Mouse (Mus musculus): ENCODE measurements around the gene Mical2. TPM values are rescaled to one million over a fixed set of nuclear protein-coding genes. Genes with fewer than 3 reads are reported as not detected.

The Mical2 gene
- total RNA-seq, 4 experiments from 2014 or later: 370 to 442 (median 419) TPM

DNA sequence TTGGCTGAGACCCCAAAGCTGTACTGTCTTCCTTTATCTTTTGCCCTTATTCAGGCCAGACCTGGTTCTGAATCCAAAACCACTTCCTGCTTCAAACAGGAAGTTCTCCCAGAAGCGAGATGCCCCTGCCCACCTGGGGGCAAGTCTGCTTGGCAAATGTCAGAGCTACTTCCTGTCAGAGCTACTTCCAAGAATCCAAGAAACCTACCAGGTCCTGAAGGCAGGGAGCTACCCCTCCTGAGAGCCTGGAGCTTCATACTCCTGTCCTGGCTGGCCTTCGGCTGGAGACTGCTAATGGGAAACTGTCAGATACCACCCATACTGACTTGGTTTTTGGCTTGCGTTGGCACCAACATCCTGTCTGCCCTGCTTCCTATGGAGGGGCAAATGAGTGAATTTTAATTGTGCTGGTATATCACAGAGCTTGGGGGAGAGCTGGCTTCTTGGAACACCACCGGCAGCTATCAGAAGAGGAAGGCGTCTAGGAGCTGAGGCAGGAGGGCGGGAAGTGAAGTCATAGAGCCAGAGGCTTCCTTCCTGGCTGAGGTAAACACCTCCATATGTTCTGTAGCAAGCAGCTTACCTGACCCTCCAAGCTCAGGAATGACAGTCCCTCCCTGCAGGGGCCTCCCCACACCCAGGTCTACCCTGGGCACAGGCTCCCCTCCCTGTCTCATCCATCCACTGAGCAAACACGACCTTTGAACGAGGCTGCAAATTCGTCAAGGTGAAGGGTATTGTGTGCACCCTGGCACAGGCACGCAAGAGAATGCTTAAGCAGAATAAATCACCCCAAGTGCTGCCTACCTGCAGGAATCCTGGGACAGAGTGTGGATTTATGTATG is 17.1 kb upstream of the Mical2 start:
- DNase-seq (ENCODE audit: low spot score in 2 of 2): no peak

DNA sequence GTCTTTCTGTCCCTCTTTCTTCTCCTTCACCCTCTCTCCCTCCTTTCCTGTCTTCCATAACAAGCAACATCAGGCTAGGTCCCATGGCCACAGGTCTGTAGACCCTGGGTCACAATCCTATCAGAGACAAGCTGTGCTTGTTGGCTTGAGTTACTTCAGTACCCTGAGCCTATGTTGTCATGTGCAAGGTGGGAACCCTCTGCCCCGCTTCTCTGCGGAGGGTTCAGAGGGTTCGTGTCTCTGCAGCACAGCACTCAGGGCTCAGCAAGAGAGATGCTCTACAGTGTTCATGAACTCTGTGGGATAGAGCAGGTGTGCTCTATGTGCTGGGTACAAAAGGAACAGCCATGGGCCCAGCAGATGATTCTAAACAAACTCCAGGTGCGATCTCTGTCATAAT is 16.0 kb upstream of the Mical2 start:
- DNase-seq (ENCODE audit: low spot score in 2 of 2): no peak

GRCm38 (mm10) chr7:112212921-112213721 is 12.5 kb upstream of the Mical2 start:
- DNase-seq (ENCODE audit: low spot score in 2 of 2): peak in 1 of 2 experiments; percentile 75

- DNase-seq (ENCODE audit: low spot score in 2 of 2): no peak
These were observed 9.8 kb upstream of the Mical2 start for GRCm38 (mm10) chr7:112215871-112216270.

DNA sequence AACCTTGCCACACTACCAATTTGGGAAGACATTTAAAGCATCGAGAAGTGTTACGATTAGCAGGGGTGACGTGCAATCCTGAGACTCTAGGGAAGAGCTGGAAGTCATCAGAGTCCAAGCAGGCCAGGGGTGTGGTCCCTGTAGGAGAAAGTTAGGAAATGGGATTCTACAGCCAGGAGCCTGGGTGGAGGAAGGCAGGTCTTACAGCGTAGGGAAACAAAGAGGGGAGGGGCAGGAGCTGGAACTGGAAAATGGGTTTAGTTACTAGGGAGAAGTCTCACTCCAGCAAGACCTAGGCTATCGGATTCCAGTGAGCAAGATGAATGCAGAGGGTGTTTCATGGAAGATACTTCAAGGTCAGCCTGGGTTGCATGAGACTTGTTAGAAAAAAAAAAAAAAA is 8.9 kb upstream of the Mical2 start:
- no peak for DNase-seq (ENCODE audit: low spot score in 2 of 2)

GRCm38 (mm10) chr7:112217208-112217607 is 8.4 kb upstream of the Mical2 start:
- DNase-seq (ENCODE audit: low spot score in 2 of 2): no peak

- DNase-seq (ENCODE audit: low spot score in 2 of 2): peak in 1 of 2 experiments; percentile 87
These were observed 2.7 kb upstream of the Mical2 start for GRCm38 (mm10) chr7:112222733-112223524.

GRCm38 (mm10) chr7:112224854-112225253 is 802 bp upstream of the Mical2 start:
- no peak for DNase-seq (ENCODE audit: low spot score in 2 of 2)

DNA sequence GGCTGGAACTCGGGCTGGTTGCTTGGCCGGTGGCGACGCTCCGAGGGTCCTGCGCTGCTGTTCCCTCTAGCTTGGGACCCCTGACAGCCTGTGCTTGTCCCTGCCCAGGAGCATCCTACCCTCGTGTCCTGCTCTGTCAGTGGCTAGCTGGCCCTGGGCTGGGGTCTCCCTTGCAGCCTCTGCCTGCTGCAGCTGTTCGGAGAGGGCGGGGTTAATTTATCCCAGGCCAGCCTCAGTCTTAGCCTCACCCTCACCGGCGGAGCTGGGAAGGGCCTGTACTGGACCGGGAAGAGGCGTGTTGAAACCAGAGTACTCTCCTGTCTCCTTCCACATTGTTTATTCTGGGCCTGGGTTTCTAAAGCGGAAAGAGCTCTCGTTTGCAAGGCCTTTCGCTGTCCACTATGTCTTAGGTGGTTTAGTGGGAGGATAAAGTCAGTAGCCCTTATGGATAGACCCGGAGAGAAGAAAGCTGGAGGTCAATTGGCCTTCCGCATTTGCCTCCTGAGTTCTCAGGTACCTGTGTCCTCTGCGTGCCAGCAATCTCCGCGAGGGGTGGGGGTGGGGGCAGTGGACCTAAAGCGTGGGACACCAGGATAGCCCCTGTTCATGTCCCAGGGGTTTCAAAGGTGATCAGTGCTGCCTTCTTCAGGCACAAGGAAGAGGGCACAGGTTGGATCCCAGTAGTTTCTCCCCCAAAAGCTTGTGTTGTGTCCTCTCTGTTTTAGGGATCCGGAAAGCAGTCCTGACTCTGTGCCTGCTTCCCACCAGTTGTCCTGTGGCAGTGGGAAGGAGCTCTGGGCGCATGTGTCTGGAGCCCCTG is 1.0 kb downstream of the Mical2 start:
- DNase-seq (ENCODE audit: low spot score in 2 of 2): no peak

- DNase-seq (ENCODE audit: low spot score in 2 of 2): no peak
These were observed 1.6 kb downstream of the Mical2 start for GRCm38 (mm10) chr7:112227266-112227562.

GRCm38 (mm10) chr7:112228827-112229498 is 3.3 kb downstream of the Mical2 start:
- DNase-seq (ENCODE audit: low spot score in 2 of 2): no peak

DNA sequence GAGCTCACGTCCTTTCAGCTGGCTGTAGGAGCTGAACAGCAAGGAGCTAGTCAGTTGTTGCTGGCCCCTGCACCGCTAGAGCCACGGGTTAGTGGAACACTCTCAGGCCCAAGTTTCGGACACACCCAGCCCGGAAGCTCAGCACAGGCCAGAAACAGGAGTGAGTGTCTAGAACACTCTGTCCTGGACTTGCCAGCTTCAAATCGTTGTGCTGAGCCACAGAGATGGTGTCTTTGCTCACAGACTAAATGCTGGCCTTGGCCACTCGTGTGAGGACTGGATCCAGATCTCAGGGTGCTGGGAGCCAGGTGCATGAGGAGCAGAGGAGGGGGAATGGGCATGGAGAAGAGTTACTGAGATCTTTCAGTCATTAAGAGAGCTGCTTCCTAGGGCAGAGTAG is 6.1 kb downstream of the Mical2 start:
- no peak for DNase-seq (ENCODE audit: low spot score in 2 of 2)

DNA sequence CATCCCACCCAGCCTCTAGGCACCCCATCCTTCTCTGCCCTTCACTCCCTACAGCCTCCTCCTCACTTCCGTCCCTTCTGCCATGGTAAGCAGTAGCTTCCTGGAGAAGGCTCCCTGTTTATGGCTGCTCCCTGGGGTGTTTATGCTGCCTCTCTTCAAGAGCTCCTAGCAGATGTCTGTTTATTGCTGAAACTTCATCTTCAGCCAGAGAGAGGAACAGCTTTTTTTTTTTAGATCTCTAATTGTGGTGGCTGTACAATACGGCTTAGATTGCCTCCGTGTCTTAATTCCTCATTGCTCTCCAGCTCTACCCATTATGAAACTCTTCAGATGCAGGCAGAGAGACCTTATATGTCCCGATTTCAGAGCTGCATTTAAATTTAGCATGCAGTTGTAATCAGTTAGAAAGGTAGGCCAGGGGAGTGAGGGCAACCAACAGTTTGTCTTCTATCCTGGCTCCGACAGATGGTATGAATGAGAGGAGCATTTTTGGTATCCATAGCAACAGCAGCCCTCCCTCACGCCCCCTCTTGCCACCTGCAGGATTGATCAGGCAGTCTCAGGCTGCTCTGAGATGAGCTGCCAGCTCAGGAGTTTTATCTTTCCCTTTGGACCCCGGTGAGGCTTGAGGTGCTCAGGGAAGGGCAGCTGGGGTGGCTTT is 7.8 kb downstream of the Mical2 start:
- peak; percentile 51 to 89 for DNase-seq (ENCODE audit: low spot score in 2 of 2)

- DNase-seq (ENCODE audit: low spot score in 2 of 2): no peak
These were observed 8.8 kb downstream of the Mical2 start for GRCm38 (mm10) chr7:112234410-112234809.

GRCm38 (mm10) chr7:112235493-112235892 is 9.8 kb downstream of the Mical2 start:
- no peak for DNase-seq (ENCODE audit: low spot score in 2 of 2)

DNA sequence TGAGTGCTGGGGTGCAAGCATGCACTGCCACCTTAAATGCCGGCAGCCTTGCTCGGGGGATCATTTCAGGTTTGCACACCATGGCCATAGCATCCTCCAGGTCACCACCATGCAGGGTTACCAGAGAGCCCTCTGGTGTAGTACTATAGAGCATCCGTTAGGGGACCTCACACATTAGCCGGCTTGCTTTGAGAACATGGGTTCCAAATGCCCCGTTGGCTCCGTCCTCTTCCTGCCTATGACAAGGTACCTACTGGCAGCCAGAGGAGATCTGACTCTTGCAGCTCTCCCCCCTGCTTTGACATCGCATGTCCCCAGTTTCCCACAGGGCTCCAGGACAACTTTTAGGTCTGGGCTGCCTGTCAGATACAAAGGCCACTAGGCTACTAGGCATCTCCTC is 11.6 kb downstream of the Mical2 start:
- no peak for DNase-seq (ENCODE audit: low spot score in 2 of 2)

DNA sequence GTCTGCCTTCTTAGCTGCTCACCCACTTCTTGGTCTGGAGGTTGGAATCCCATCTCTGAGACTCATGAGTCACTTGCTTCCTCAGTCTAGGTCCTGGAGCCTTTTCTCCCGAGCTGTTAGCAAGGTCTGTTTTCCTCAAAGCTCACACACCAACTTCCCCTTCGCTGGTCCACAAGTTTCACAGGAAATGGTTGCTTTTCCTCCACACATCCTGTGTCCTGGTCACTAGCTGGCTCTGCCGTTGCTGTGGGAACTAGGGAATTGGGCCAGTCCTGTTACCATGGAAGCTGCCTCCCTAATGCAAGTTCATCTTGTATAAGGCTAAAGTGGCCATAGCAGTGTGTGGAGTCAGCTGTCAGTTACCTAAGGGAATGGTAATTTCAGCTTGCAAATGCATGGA is 12.2 kb downstream of the Mical2 start:
- DNase-seq (ENCODE audit: low spot score in 2 of 2): no peak

DNA sequence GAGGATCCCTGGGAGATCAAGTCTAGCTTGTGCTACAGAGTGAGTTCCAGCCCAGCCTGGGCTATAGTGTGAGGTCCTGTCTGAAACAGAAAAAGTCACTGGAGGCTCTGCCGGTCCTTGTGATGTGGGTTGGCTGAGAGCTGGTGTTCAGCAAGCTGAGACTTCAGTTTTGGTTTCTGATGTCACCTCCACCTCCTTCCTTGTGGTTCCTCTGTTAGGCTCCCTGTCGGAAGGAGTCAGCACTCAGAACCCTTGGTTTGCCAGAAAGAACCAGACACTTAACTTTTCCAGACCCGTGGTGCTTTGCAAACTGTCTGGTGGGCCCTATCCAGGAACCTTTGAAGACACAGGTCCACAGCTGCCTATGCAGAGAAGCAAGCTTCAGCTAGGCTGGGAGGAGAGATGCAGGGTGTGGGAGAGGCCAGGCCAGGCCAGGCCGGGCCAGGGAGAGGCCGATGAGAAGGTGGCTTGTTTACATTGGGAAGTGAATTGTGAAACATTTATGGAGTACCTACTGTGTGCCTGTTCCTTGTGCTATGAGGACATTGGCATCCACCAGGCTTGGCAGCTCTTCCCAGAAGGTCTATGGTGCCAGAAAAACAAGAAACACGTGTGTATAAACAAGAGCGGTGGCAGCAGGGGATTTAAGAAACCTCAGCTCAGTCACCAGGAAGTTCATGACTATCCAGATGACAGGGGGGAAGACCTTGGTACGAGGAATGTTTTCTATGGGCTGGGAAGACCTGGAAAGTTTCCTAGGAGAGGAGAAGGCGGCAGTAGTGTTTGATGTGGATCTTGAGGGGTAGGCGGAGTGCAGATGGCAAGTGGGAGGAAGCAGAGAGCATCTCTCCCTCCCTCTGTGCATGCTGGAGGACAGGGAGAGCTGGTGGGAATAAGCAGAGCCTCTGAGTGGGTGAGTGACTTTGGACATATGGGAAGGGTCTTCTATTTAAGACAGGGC is 13.4 kb downstream of the Mical2 start:
- DNase-seq (ENCODE audit: low spot score in 2 of 2): peak in 1 of 2 experiments; percentile 91

GRCm38 (mm10) chr7:112240748-112241147 is 15.1 kb downstream of the Mical2 start:
- no peak for DNase-seq (ENCODE audit: low spot score in 2 of 2)
